17 mouse cellular contexts compared by ENCODE assay signal in genomic region chr1:29405807-29406206, GRCm38 (mm10).
DNase-seq lines count a peak whose midpoint lies in the region; ATAC-seq and TF ChIP-seq lines count a peak whose summit lies in the region.
"Had no signal": no experiment of that assay in that cellular context is flagged by ENCODE, and none has a peak within 500 bp of the region (broad histone marks: within the 10 kb centered on the region; RNA-seq: fewer than 3 reads in every experiment).

No protein-coding gene starts in this region.

- H3K27ac ChIP-seq in forebrain, postnatal 0 days (ENCODE audit: low read depth, low read length) = no peak overlapping the region
- H3K27ac ChIP-seq in forebrain, embryonic 11.5 days (ENCODE audit: low read depth, low read length) = no peak overlapping the region
- no peak overlapping the region for H3K27ac ChIP-seq in limb, embryonic 10.5 days
- H3K27ac ChIP-seq: embryonic facial prominence, embryonic 13.5 days; liver, embryonic 15.5 days had no signal

- H3K9ac ChIP-seq in forebrain, postnatal 0 days = no peak overlapping the region
- no peak overlapping the region for H3K9ac ChIP-seq in forebrain, embryonic 11.5 days (ENCODE audit: low read length)
- H3K9ac ChIP-seq: embryonic facial prominence, embryonic 13.5 days; liver, embryonic 15.5 days had no signal

- DNase-seq in forebrain, postnatal 0 days = peak; percentile 38
- no peak for DNase-seq in forebrain, embryonic 11.5 days (ENCODE audit: low spot score)
- peak; percentile 0 for DNase-seq in embryo, embryonic 11.5 days (ENCODE audit: low read depth, low spot score)
- peak; percentile 3 for DNase-seq in layer of hippocampus, adult 11-12 months (ENCODE audit: low spot score)
- DNase-seq in limb, embryonic 10.5 days (ENCODE audit: low spot score) = peak; percentile 29
- DNase-seq in retina, embryonic 14.5 days (ENCODE audit: low spot score) = no peak
- no peak for DNase-seq in urinary bladder, postnatal 25 days (ENCODE audit: low spot score)
- DNase-seq: adrenal gland, adult 8-10 months; cerebellum, adult 2 months; gastrocnemius, postnatal 14 days; heart, postnatal 14 days; kidney, adult 9 months; left cerebral cortex, postnatal 4 days; right cerebral cortex, postnatal 25 days had no signal

- 46% methylated on average over 5 of the region's 5 CpGs for WGBS in forebrain, postnatal 0 days
- WGBS in forebrain, embryonic 11.5 days = 73% methylated on average over 5 of the region's 5 CpGs
- 67% methylated on average over 5 of the region's 5 CpGs for WGBS in limb, embryonic 10.5 days

- H3K4me2 ChIP-seq in forebrain, postnatal 0 days (ENCODE audit: low read depth) = no peak overlapping the region
- no peak overlapping the region for H3K4me2 ChIP-seq in forebrain, embryonic 11.5 days (ENCODE audit: low read depth, low read length, severe bottlenecking)
- H3K4me2 ChIP-seq: embryonic facial prominence, embryonic 13.5 days; liver, embryonic 15.5 days; midbrain, embryonic 11.5 days had no signal

- no peaks in the 10 kb centered on the region for H3K36me3 ChIP-seq in forebrain, postnatal 0 days (ENCODE audit: insufficient read depth)
- no peaks in the 10 kb centered on the region for H3K36me3 ChIP-seq in forebrain, embryonic 11.5 days (ENCODE audit: control insufficient read depth, insufficient read depth, low read length)
- H3K36me3 ChIP-seq in limb, embryonic 10.5 days = no peaks in the 10 kb centered on the region
- H3K36me3 ChIP-seq: embryonic facial prominence, embryonic 13.5 days; liver, embryonic 15.5 days had no signal

- no peaks in the 10 kb centered on the region for H3K4me1 ChIP-seq in forebrain, postnatal 0 days (ENCODE audit: insufficient read depth)
- H3K4me1 ChIP-seq in forebrain, embryonic 11.5 days (replicated peaks; ENCODE audit: control insufficient read depth, insufficient read depth, low read length) = no peaks in the 10 kb centered on the region
- no peaks in the 10 kb centered on the region for H3K4me1 ChIP-seq in limb, embryonic 10.5 days
- H3K4me1 ChIP-seq: embryonic facial prominence, embryonic 13.5 days; liver, embryonic 15.5 days had no signal

- H3K9me3 ChIP-seq in forebrain, postnatal 0 days (ENCODE audit: low read length) = no peaks in the 10 kb centered on the region
- H3K9me3 ChIP-seq in forebrain, embryonic 11.5 days (ENCODE audit: control insufficient read depth, low read length) = no peaks in the 10 kb centered on the region
- no peaks in the 10 kb centered on the region for H3K9me3 ChIP-seq in limb, embryonic 10.5 days (replicated peaks)
- H3K9me3 ChIP-seq: embryonic facial prominence, embryonic 13.5 days; liver, embryonic 15.5 days had no signal

- no peak; the same call in 1 of the 2 replicates for ATAC-seq in forebrain, postnatal 0 days
- ATAC-seq in forebrain, embryonic 11.5 days (replicated peaks; ENCODE audit: low FRiP score) = no peak

- TF ChIP-seq CTCF in forebrain, postnatal 0 days (IDR thresholded peaks at IDR 0.05; ENCODE audit: low read depth) = no peak

- H3K4me3 ChIP-seq in forebrain, postnatal 0 days (ENCODE audit: low read depth, low read length) = no peak overlapping the region
- H3K4me3 ChIP-seq in forebrain, embryonic 11.5 days (ENCODE audit: low read depth, low read length) = no peak overlapping the region
- no peak overlapping the region for H3K4me3 ChIP-seq in limb, embryonic 10.5 days
- H3K4me3 ChIP-seq: embryonic facial prominence, embryonic 13.5 days; liver, embryonic 15.5 days had no signal

- H3K27me3 ChIP-seq in forebrain, postnatal 0 days (ENCODE audit: insufficient read depth, low read length) = no peaks in the 10 kb centered on the region
- no peaks in the 10 kb centered on the region for H3K27me3 ChIP-seq in forebrain, embryonic 11.5 days (ENCODE audit: control insufficient read depth, insufficient read depth, low read length)
- H3K27me3 ChIP-seq in limb, embryonic 10.5 days (ENCODE audit: low read depth, poor library complexity, severe bottlenecking) = no peaks in the 10 kb centered on the region
- H3K27me3 ChIP-seq: embryonic facial prominence, embryonic 13.5 days; liver, embryonic 15.5 days had no signal

Comparison
In these comparisons a context has a peak if more than half of its experiments do, and no peak if none do; other contexts are left out.
1. DNase-seq: peak in forebrain, postnatal 0 days (single experiment), embryo, embryonic 11.5 days (single experiment), layer of hippocampus, adult 11-12 months (single experiment) and limb, embryonic 10.5 days (single experiment); none in forebrain, embryonic 11.5 days (single experiment), retina, embryonic 14.5 days (single experiment) and urinary bladder, postnatal 25 days (single experiment).